Mouse (Mus musculus) right cerebral cortex, postnatal 36 days (tissue): ENCODE data around the gene Pdrg1.

Experiments
- DNase-seq, 2 experiments: peaks; one replicate each; pipeline ENCODE4 v3.0.0; 2022; ENCODE audit warnings: low spot score in 2 of 2, mixed read lengths in 1 of 2

Pdrg1 gene

DNA sequence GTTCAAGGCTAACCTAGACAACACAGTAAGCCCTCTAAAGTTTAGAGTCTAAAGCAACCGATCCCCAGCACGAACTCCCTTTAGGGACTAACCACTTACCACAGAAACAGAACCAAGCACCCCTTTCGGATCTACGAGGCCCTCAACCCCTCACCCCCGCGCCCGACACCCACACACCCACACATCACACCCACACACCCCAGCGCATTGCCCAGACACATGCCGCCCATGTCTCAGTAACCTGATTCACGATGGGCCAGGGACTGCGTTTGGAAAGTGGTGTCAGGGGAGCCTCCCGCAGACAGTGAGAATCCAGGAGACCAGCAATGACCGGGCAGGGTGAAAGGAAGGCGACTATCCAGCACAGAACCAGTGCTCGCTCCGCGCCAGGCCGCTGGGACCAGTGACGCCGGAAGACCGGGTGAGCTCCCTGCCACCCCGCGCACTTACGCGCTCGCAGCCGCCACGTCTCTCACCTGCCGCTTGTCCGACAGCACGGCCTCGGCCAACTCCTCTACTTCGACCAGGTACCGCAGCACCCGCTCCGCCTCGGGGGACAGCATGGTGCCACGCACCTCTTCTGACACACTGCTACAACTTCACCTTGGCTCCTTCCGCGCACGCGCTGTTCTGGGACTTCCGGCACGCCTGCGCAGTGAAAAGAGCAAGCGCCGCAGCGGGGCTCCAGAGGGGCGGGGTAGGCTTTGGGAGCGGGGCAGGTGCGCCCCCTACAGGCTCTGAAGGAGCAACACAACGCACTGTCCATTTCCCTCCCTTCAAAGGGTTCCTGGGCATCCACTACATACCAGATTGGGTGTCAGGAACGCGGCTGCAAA is at the start of gene Pdrg1:
Pdrg1 (minus strand) TSS at position 670 of the 836 bp plus-strand sequence.
- DNase-seq, result peak; percentile 89 to 93

DNA sequence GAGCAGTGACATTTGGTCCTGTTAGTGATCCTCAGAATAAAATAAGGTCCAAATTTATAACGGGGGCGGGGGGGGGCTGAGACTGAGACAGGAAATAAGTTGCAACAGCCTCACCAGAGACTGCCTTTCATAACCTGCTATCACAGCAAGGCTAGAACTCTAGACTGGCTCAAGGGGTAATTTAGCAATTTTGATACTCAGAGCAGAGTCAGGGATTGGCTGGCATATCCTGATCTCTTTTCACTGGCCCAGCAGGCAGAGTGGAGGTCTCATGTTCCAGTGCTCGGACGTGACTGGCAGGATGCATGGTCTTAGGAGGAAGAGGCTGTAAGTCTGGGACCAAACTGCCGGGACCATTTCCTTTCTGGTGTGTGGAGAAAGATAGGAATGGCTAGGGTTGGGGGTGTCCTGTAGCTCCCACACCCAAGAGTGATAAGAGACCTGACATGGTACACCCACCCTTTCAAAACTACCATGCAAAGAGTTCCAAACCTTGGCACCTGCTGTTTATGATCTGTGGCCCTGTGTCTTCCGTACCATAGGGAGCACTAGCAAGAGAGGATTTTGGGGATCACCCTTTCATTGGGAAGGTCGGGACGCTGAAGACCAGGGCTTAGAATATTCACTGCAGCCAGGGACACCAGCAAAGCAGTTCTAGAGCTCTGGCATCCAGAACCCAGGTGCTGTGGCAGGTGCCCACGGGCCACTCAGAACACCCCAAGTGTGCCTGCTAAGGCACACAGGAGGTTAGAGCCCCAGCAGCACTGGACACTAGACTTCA is 49.2 kb upstream of the Pdrg1 start:
- no peak for DNase-seq

DNA sequence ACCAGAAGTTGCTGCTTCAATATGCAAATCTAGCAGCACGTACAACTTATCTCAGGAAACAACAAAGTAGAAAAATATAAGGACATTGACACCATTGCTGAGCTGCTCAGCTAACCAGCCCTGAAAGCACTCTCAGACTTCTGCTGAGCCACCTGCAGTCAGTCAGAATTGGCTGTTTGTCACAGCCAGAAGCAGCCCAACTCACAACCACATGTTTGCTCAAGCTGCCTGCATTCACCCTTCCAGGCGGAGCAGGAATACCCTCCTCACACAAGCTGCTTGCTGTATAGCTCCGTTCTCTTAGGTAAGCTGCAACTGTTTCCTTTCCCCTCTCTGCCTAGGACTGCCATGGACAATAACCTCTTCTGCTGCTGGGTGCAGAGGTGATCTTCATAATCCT is 48.2 kb upstream of the Pdrg1 start:
- no peak for DNase-seq

DNA sequence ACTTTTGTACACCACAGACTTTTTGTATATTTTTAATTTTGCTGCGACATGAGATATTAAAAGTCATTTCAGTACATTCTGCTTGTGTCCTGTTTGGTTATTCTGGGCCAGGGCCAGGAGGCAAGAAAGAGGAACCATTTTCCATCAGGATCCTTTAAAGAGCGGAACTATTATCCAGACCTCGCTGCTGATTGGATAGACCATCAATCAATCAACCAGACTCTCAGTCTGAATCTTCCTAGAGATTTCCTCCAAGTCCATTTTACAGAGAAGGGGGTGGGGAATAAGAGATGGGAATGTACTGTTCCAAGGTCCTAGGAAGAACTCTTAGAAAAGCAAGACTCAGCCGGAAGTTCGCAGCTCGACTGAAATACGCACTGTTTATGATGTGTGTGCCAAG is 45.0 kb upstream of the Pdrg1 start:
- DNase-seq, result no peak

DNA sequence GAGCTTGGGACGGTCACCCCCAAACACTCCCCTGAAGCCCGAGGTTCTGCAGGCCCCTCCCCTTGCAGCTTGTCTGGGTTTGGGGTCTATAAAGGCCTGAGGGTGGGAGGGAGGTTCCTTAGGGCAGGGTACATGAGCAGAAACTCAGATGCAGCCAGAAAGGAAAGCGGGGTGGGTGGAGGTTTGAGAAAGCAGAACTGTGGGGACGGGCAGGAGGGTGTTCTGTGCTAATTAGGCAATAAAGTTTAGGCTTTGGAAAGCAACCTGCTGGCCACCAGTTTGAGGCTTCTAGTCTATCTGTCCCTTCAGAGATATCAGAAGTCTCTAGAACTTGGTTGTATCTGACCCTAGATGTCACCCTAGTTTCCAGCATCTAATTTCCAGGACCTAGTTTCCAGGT is 43.1 kb upstream of the Pdrg1 start:
- DNase-seq, result no peak

DNA sequence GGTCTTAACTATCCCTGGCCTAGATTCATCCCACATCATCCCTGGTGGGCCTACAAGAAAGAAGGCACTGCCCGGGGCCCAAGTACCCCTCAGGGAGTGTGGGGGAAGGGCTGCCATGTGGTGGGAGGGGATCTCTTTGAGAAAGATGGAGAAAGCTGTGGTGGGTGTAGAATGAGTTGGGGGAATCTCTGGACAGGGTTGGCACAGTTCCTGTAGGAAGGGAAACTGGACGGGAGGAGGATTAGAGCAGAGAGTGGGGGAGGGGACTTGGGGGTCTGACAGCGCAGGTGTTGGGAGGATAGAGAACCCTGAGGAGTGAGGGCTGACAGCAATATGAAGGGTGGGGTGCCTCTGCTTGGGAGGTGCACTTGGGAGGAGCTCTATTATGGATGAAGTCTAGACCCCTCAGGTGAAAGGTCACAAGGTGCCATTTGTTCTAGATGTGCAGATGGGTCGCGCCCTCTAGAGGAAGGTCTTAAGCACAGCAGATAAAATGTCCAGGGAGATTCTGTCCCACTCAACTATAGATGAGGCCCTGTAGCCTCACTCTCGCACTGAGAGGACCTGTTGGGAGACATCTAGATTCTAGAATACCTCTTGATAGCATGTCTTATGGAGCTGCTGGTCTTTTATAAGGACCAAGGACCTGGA is 40.2 kb upstream of the Pdrg1 start:
- DNase-seq, result no peak

DNA sequence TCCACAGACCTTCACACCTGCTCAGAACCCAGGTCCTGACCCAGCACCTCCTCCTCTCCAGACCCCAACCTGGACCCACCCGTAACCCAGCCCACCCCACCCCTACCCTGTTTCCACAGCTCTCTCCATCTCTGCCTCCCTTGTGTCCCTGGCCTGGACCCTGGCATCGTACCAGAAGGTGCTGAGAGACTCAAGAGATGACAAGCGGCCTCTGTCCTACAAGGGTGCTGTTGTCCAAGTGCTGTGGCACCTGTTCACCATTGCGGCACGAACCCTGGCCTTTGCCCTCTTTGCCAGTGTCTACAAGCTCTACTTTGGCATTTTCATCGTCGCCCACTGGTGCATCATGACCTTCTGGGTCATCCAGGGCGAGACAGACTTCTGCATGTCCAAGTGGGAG is 38.7 kb upstream of the Pdrg1 start:
- DNase-seq, result no peak

DNA sequence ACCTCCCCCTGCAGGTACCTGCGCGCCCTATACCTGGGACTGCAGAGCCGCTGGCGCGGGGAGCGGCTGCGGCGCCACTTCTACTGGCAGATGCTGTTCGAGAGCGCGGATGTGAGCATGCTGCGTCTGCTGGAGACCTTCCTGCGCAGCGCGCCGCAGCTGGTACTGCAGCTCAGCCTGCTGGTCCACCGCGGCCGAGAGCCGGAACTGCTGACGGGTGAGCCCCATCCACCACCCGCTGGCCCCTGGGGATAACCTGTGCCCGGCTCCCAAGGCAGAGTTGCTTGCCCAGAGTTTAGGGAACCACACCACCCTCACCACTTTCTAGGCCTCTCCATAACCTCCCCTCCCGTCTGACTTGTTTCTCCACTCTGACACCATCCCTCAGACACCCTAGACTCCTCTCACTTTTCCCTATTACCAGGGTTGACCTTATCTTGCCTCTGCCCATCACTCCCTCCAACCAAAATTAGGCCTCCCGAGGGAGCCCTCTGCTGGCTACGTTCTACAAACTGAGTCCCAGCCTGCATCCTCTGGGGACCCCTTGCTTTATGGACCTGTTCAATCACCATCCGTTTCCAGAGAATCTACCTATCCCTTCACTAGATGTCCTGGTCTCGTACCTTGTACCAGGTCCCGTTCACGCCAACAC is 37.6 kb upstream of the Pdrg1 start:
- no peak for DNase-seq

DNA sequence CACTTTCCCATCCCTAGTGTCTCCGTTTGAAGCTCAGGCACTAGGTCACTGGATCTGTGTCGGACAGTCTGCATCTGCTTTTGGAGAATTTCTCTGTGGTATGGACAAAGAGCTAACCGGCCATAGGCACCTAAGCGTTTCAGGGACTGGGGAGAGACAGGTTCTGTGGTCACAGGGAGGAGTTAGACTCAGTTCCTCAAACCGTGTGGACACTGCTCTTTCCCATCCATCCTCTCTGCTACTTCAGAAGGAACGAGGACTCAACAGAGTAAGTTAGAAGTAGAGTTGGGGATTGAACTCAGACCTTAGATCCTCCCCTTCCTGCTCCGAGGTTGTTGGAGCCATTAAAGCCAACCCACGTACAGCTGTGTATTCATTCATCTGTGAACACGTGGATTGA is 36.3 kb upstream of the Pdrg1 start:
- DNase-seq, result no peak

DNA sequence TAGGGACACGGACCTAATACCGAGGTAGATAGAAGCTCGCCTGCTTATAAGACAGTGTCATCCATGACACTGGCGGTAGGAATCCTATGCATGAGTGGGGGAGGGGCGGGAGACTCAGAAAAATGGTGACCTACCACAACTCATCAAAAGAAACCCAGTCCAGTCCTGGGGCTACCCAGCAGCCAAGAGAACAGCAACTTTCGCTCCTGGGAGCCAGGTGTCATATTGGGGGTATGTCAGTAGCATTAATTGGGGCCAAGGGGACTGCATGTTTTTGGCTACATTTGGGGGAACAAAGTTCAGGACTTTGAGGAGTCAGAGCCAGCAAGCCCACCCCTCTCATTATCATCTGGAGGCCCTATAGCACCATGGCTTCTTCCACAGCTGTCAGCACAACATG is 35.9 kb upstream of the Pdrg1 start:
- DNase-seq, result no peak

DNA sequence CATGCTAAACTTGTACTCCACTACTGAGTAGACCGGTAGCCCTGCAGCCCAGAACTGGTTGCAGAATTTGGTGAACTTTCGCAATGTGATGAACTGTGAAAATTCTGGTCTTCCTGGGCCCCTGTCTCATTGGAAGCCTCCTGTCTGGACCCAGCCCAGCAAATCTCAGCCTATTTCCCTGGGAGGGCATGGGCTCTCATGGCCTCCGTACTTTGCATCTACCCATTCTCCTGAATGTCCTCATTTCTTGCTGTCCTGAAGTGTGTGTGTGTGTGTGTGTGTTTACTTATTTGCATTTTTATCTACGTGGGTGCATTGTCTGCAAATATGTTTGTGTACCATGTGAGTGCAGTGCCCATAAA is 34.8 kb upstream of the Pdrg1 start:
- DNase-seq, result no peak

DNA sequence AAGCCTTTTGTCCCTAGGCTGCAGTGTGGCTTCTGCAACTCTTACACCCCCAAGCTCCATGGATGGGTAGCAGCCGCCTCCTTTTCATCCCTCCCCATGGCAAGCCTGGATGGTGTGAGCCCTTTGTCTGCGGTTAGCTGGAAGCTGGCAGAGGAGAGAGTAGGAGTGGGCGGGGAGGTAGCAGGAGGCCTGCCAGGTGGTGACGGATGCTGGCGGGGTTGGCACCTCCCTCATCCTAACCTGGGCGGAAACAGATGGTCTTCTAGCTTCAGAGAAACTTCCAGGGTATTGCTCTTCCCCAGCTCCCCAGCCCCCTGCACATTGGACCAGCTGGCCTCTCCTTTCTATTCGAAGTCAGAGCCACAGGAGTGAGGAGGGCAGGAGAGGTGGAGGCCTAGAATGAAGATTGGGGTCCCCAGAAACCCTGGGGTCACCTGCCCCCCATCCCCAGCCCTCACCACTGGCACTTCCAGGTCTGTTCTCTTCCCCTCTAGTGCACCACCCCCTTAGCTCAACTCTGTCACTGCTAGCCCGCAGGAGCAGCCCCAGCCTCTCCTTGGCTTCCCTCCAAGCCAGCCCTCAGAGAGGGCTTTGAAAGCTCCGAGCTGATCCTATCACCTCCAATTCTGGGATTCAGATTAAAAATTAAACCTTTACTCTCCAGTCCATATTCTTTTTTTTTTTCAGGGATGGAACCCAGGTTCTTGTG is 34.2 kb upstream of the Pdrg1 start:
- DNase-seq, result peak; percentile 43 to 55

DNA sequence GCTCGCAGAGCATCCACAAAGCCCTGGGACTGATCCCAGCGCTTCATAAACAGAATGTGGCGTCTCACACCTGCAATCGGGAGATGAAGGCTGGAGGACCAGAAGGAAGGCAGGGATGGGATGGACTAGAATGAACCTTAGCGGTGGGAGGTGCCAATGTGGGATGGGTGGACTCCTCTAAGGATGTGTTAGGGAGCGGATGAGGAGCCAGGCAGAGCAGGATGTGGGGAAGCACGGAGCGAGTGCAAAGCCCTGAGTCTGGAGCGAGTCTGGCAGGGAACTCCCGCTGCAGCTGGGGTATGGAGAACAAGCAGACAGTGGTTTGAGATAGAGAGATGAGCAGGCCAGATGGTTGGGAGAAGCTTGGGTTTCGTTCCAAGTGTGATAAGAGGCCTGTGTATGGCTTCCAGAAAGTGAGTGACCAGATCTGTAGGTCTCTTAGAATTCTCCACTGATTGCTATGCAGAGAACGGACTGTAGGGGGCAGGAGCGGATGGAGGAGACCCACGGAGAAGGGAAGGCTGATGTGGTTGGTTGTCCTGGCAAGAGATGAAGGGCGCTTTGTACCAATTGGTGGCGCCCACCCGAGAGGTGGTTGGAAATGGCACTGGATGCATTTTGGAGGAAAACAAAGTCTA is 32.7 kb upstream of the Pdrg1 start:
- DNase-seq, result peak; percentile 25 to 29

DNA sequence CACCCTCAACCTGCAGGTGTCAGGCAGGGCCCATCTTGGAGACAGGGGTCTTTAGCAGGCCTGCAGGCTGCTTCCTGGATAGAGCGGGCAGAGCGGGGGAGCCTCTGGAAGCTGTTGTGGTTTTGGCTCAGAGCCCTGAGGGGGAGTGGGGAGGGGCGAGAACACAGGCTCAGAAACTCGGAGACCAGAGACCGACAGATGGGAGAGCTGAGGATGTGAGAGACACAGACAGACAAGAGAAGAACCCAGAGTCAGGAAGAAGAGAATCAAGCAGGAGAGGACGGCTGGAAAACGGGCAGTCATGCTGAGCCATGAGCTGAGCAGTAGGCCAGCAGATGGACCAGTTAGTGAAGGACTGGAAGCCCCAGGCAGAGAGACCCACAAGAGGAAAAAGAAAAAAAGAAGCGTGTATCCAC is 30.7 kb upstream of the Pdrg1 start:
- peak; percentile 55 to 62 for DNase-seq

DNA sequence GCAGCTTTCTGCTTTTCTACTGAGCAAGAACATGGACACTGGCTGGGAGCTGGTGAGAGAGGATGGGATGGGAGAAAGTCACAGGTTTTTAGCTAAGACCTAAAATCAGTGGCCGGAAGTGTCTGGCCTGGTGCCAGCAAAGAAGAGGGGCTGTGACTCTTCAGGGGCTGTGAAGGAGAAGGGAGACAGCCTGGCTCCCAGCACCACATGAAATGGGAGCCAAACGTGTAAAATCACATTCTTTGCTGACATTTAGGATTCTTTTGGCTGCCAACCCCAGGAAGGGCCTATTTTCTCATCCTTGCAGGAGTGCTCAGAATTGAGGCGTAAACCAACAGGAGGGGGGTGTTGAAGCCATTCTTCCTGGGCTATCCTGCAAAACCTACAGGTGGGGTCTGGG is 28.7 kb upstream of the Pdrg1 start:
- DNase-seq, result peak in 1 of 2 experiments; percentile 15

DNA sequence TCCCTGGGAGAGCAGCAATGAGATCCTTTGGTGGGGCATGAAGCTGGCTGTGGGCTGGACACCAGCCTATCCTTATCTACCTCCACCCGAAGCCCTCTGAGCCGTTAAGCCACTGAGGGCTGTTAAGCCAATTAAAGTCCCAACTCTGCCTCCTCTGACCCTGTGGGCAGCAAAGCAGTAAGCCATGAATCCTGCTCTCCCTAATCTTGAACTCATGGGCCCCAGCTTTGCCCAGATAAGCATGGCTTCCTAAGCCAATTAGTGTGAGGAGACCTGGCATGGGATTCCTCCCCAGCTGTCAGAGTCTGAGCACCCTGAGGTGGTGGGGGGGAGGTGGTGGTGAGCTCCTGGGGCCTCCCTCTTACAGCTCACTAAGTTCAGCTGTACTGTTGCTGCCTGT is 21.5 kb upstream of the Pdrg1 start:
- DNase-seq, result no peak

DNA sequence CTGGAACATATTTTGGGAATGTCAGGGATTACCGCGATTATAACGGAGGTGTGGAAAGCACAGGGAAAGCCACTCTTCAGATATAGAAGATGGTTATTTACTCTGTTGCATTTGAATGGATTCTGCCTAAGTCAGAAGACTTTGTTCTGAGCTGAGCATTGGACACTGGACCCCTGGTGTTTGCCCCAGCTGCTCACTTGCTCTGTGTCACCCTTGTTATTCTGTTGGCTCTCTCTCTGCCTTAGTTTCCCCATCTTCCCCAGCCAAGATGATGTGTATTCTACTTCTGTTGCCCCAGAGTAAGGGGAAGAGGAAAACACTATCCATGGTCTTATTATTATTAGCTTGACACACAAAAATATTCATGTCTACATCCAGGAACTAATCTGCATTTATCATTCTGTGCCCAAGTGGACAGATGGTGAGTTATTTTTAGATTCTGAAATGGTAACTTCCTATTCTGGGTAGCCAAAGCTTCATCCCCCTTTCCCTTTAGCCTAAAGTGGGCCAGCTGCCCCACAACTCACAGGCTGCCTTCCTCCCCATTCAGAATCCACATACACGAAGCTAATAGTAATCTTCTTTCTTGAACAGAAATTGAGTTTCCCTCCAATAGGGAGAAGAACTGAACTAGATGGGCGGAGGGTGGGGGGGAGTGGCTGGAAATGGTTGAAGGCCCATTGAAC is 18.5 kb upstream of the Pdrg1 start:
- no peak for DNase-seq

DNA sequence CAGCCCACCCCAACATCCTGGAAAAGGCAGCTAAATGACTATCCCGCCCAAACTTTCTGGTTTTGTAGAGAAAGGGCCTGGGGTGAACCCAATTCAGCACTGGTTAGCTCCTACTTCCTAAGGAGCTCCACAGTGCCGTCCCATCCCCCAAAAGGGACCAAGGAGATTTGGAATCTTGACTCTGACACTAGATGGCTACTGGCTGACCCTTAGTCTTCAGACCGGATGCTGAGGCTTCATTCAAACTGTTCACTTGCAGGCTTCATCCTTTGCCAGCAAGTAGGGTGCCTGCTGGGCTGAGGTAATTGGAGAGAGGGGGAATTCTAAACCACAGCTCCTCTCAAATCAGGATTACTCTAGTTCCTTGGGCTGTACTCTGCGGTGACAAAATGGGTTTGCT is 17.7 kb upstream of the Pdrg1 start:
- DNase-seq, result no peak

DNA sequence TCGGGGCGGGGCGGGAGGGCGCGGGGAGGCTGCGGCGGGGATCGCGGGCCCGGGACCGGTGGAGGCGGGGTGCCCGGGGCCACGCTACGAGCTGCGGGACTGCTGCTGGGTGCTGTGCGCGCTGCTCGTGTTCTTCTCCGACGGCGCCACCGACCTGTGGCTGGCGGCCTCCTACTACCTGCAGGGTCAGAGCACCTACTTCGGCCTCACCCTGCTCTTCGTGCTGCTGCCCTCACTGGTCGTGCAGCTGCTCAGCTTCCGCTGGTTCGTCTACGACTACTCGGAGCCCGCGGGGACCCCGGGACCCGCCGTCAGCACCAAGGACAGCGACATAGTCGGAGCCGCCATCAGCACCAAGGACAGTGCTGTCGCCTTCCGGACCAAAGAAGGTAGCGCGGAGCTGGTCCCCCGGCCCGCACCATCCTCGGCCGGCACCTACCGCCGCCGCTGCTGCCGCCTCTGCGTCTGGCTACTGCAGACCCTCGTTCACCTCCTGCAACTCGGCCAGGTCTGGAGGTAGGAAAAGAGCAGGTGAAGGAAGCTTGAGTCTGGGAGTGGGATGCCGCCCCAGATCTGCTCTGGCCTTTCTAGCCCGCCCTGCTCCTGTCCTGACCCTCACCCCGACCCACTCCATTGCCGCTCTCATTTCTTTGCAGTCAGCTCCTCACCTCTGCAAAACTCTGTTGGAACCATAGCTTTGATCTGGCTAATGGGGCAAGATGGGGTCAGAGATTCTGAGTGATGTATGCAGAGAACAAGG is 17.0 kb upstream of the Pdrg1 start:
- no peak for DNase-seq
